Mouse (Mus musculus) lung, embryonic 16.5 days (tissue): ENCODE measurements around the gene Glp1r. TPM values are rescaled to one million over a fixed set of nuclear protein-coding genes. Genes with fewer than 3 reads are reported as not detected.

Experiments
- ATAC-seq: fragments of 200-750 bp; cut with Nextera tagmentation; 2 replicates; pipeline ENCODE4 v1.8.0; 2017; ENCODE audit warnings: low read depth, mild to moderate bottlenecking, moderate library complexity
- H3K27ac ChIP-seq: fragments of 300-500 bp; sonication (generic); 2 replicates; pipeline ENCODE4 v1.5.1; 2014; ENCODE audit warnings: mild to moderate bottlenecking, control low read depth, low read length
- H3K27me3 ChIP-seq: fragments of 300-500 bp; sonication (generic); 2 replicates; pipeline ENCODE4 v1.6.1; 2014; ENCODE audit warnings: low read depth, low read length, mixed read lengths; ENCODE audit not compliant: control insufficient read depth, insufficient read depth
- H3K36me3 ChIP-seq: fragments of 300-500 bp; sonication (generic); 2 replicates; pipeline ENCODE4 v1.6.1; 2014; ENCODE audit warnings: low read length; ENCODE audit not compliant: control insufficient read depth, insufficient read depth
- H3K4me1 ChIP-seq: fragments of 300-500 bp; sonication (generic); replicated peaks from 2 replicates; pipeline ENCODE4 v1.6.1; 2014; ENCODE audit warnings: low read length, mixed read lengths; ENCODE audit not compliant: control insufficient read depth, insufficient read depth
- H3K4me2 ChIP-seq: fragments of 300-500 bp; sonication (generic); 2 replicates; pipeline ENCODE4 v1.6.1; 2014; ENCODE audit warnings: low read depth, low read length, control low read depth
- H3K4me3 ChIP-seq: fragments of 300-500 bp; sonication (generic); 2 replicates; pipeline ENCODE4 v1.5.1; 2014; ENCODE audit warnings: mild to moderate bottlenecking, low read length, control low read depth
- H3K9ac ChIP-seq: fragments of 300-500 bp; sonication (generic); 2 replicates; pipeline ENCODE4 v1.6.1; 2014; ENCODE audit warnings: low read length, control low read depth
- H3K9me3 ChIP-seq: fragments of 300-500 bp; sonication (generic); 2 replicates; pipeline ENCODE4 v1.6.1; 2016; ENCODE audit warnings: low read length; ENCODE audit not compliant: control insufficient read depth
- WGBS: fragments of 180-500 bp; shearing (Covaris S2); extraction: QIAGEN DNeasy Blood & Tissue Kit; methylation state at CpG from one replicate; pipeline ENCODE4 v1.1.7; 2014; 5-methylcytosine and 5-hydroxymethylcytosine counted together
- polyA plus RNA-seq: library from polyadenylated mRNA; unstranded; fragments of >200 nt; fragmentation: Nextera tagmentation; extraction: Ambion mirVana; gene quantifications from 2 replicates; pipeline ENCODE4 v1.2.1, GENCODE M21; 2015

Gene Glp1r
- polyA plus RNA-seq, 1 experiment from 2014 or later = 12.9 TPM

- H3K4me2 ChIP-seq = no peak overlapping the region
- no peak overlapping the region for H3K9ac ChIP-seq
- ATAC-seq = no peak
- H3K4me3 ChIP-seq = no peak overlapping the region
- H3K4me1 ChIP-seq = no peaks in the 10 kb centered on the region
- H3K27me3 ChIP-seq = no peaks in the 10 kb centered on the region
- no peaks in the 10 kb centered on the region for H3K36me3 ChIP-seq
- no peak overlapping the region for H3K27ac ChIP-seq
- WGBS = 80% methylated on average over 5 of the region's 5 CpGs
- H3K9me3 ChIP-seq = no peaks in the 10 kb centered on the region
Observed at GRCm38 (mm10) chr17:30932836-30933235, 31.2 kb downstream of the Glp1r start.

DNA sequence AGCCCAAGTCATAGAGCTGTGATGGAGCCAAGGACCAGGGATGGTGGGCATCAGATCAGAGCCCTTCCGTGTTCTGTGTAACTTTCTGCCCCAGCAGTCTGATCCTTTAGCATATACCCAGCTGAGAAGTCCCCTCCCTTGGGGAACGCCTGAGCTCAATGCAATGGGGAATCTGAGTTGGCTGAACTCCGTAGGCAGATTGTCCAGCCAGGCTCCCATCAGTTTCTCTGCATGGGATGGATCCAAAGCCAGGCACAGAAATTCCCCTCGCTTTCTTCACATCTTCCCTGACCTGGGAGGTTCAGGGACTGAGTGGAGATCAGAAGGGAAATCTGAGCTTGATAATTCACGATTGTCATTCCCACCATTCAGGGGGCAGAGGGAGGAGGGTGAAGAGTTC lies 33.7 kb downstream of the Glp1r start:
- H3K4me1 ChIP-seq = no peaks in the 10 kb centered on the region
- H3K9ac ChIP-seq = no peak overlapping the region
- H3K36me3 ChIP-seq = no peaks in the 10 kb centered on the region
- H3K4me3 ChIP-seq = no peak overlapping the region
- H3K27ac ChIP-seq = no peak overlapping the region
- no peak overlapping the region for H3K4me2 ChIP-seq
- ATAC-seq = no peak
- no peaks in the 10 kb centered on the region for H3K27me3 ChIP-seq
- H3K9me3 ChIP-seq = no peaks in the 10 kb centered on the region
- WGBS = 63% methylated on average over 5 of the region's 5 CpGs

DNA sequence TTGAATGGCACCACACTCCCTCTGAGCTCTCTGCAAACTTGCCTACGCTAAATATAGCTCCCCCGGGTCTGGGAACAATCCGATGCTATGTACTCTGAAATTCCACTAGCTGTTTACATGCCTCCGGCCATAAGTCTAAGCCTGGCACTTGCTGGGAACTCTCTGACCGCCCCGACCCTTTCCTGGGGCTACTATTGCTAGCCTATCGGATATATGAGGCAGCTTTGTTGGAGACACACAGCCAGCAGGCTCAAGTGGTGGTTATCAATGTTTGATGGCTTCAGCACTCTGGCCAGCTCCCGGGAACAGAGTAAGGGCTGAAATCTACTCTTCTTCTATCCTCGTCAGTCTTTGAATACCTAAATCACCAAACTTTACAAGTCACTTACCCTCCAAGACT lies 36.9 kb downstream of the Glp1r start:
- ATAC-seq = no peak
- Histone ChIP-seq H3K9me3 (no peaks in the 10 kb centered on the region), H3K36me3 (no peaks in the 10 kb centered on the region), H3K27me3 (no peaks in the 10 kb centered on the region), H3K9ac (no peak overlapping the region), H3K4me2 (no peak overlapping the region), H3K4me1 (no peaks in the 10 kb centered on the region), H3K27ac (no peak overlapping the region), H3K4me3 (no peak overlapping the region)
- WGBS = 47% methylated on average over 9 of the region's 9 CpGs

- H3K27me3 ChIP-seq = no peaks in the 10 kb centered on the region
- H3K4me2 ChIP-seq = no peak overlapping the region
- H3K9me3 ChIP-seq = no peaks in the 10 kb centered on the region
- no peak overlapping the region for H3K27ac ChIP-seq
- H3K4me3 ChIP-seq = no peak overlapping the region
- H3K36me3 ChIP-seq = no peaks in the 10 kb centered on the region
- ATAC-seq = no peak
- WGBS = 62% methylated on average over 1 of the region's 1 CpGs
- no peak overlapping the region for H3K9ac ChIP-seq
- H3K4me1 ChIP-seq = no peaks in the 10 kb centered on the region
Observed at GRCm38 (mm10) chr17:30948382-30948781, 46.8 kb downstream of the Glp1r start.

GRCm38 (mm10) chr17:30950780-30951179 lies 49.2 kb downstream of the Glp1r start:
- H3K9ac ChIP-seq = no peak overlapping the region
- H3K27me3 ChIP-seq = no peaks in the 10 kb centered on the region
- no peak for ATAC-seq
- H3K4me1 ChIP-seq = no peaks in the 10 kb centered on the region
- WGBS = 1% methylated on average over 7 of the region's 7 CpGs
- H3K36me3 ChIP-seq = no peaks in the 10 kb centered on the region
- no peaks in the 10 kb centered on the region for H3K9me3 ChIP-seq
- no peak overlapping the region for H3K27ac ChIP-seq
- no peak overlapping the region for H3K4me2 ChIP-seq
- H3K4me3 ChIP-seq = no peak overlapping the region

DNA sequence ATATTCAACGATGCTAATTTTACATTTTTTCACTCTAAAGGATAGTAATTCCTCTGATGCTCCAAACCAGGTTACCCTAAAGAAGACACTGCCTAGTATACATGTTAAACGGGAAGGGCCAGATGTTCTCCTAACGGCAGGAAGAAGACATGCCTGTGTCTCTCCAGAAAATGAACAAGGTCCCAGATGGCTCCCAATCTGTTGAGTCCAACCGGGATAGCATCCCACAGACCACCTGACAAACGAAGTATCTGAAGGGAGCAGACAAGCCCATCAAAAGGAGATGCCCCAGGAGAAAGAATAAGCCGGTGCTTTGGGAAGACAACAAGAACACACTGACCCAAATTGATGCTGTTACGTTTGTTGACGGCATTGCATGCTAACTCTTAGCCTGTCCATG lies 50.0 kb downstream of the Glp1r start:
- Histone ChIP-seq H3K9me3 (no peaks in the 10 kb centered on the region), H3K9ac (no peak overlapping the region), H3K36me3 (no peaks in the 10 kb centered on the region), H3K4me3 (no peak overlapping the region), H3K4me1 (no peaks in the 10 kb centered on the region), H3K4me2 (no peak overlapping the region), H3K27ac (no peak overlapping the region), H3K27me3 (no peaks in the 10 kb centered on the region)
- 68% methylated on average over 8 of the region's 8 CpGs for WGBS
- ATAC-seq = no peak

GRCm38 (mm10) chr17:30954340-30954739 lies 52.7 kb downstream of the Glp1r start, which contains the start of gene Umodl1:
TSS of gene Umodl1 (plus strand) at chr17:30954640.
- 45% methylated on average over 10 of the region's 10 CpGs for WGBS
- Histone ChIP-seq H3K36me3 (no peaks in the 10 kb centered on the region), H3K27me3 (no peaks in the 10 kb centered on the region), H3K4me1 (no peaks in the 10 kb centered on the region), H3K9ac (no peak within 1 kb of the TSS), H3K27ac (no peak within 1 kb of the TSS), H3K4me2 (no peak within 1 kb of the TSS), H3K4me3 (no peak within 1 kb of the TSS), H3K9me3 (no peaks in the 10 kb centered on the region)
- ATAC-seq = no peak

DNA sequence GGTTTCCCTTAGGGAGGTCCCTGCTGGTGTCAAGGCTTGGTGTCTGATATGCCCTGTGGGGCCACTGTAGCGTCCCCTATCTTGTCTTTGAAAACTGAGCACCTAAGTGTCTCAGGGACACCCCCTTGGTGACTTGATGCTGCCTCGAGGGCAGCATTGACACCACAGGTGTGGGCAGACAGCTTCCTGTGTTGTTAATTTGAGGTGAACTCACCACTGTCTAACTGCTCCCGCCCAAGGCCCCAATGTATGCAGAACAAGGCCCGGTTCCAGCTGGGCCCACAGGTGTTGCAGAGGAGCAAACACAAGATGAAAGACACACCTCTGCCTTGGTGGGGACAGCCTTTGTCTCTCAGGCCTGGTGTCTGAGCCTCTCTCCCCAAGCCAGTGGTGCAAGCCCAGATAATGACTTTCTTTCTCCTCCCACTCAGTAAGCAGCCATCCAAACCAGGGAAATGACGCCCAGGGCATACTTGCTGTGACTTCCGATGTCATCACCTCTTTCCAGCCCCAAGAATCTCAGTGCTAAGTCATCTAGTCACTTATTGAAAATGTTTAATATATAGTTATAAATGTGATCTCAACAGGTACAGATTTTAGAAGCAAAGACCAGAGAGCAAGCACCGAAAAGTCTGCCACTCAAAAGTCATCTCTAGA lies 60.4 kb downstream of the Glp1r start:
- H3K4me2 ChIP-seq = no peak overlapping the region
- H3K9me3 ChIP-seq = no peaks in the 10 kb centered on the region
- no peak overlapping the region for H3K4me3 ChIP-seq
- H3K36me3 ChIP-seq = no peaks in the 10 kb centered on the region
- no peak for ATAC-seq
- 46% methylated on average over 7 of the region's 7 CpGs for WGBS
- no peak overlapping the region for H3K27ac ChIP-seq
- no peaks in the 10 kb centered on the region for H3K27me3 ChIP-seq
- no peak overlapping the region for H3K9ac ChIP-seq
- H3K4me1 ChIP-seq = no peaks in the 10 kb centered on the region

GRCm38 (mm10) chr17:30962880-30963279 lies 61.3 kb downstream of the Glp1r start:
- Histone ChIP-seq H3K9ac (no peak overlapping the region), H3K9me3 (no peaks in the 10 kb centered on the region), H3K4me1 (no peaks in the 10 kb centered on the region), H3K4me3 (no peak overlapping the region), H3K36me3 (no peaks in the 10 kb centered on the region), H3K4me2 (no peak overlapping the region), H3K27me3 (no peaks in the 10 kb centered on the region), H3K27ac (no peak overlapping the region)
- WGBS = 34% methylated on average over 2 of the region's 2 CpGs
- no peak for ATAC-seq

DNA sequence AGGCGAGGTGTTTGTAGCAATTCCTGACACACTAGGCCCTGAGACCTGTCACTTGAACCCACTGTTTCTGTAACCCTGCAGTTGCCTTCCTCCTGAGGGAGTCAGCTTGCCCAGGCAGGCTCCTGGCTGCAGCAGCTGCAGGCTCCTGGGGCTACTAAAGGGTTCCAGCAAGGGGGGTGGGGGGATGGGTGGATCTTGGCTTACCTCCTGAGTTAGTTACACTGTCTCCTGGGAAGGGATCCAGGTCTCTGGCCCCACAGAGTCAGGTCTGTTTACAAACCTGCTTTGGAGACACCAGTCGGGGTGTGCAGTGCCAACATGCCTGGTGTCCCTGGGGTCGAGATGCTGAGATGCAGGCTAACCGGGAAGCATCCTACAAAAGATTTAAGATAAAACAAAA lies 68.4 kb downstream of the Glp1r start:
- Histone ChIP-seq H3K27me3 (no peaks in the 10 kb centered on the region), H3K9me3 (no peaks in the 10 kb centered on the region), H3K9ac (no peak overlapping the region), H3K4me3 (no peak overlapping the region), H3K4me1 (peaks cover 7% of the 10 kb centered on the region), H3K36me3 (no peaks in the 10 kb centered on the region), H3K4me2 (no peak overlapping the region), H3K27ac (no peak overlapping the region)
- WGBS = 46% methylated on average over 4 of the region's 4 CpGs
- no peak for ATAC-seq
